ENCODE assay signal across 9 mouse cellular contexts in the genomic region with DNA sequence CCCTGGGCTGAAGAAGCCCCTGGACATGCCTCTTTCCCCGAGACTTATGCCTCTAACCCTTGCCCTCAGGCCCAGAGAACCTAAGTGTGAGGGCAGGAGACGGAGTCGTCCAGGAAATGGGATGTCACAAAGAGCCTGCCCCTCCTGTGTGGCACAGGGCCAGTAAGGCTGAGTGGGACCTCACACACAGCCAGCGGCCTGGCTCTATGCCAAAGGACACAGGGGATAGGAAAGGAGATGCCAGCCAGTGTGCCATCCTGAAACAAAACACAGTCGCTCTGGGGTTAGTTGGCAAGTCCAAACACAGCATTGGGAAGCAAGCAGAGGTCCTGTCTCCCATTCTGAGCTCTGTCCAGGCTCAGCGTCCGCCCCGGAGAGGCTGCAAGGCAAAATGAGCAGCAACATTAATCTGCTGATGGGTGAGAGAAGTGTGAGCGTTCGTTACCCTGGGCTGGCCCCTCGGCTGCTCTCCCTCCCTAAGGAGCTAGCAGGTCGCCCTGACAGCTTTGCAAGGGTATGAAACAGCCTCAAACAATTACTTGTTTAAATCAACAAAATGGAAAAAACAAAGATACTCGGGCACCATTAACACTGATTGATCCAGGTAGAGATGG.
DNase-seq lines count a peak whose midpoint lies in the region; ATAC-seq and TF ChIP-seq lines count a peak whose summit lies in the region.
"Had no signal": no experiment of that assay in that cellular context is flagged by ENCODE, and none has a peak within 500 bp of the region (broad histone marks: within the 10 kb centered on the region; RNA-seq: fewer than 3 reads in every experiment).

No protein-coding gene starts in this region.

- no peak overlapping the region for H3K4me2 ChIP-seq in forebrain, embryonic 14.5 days (ENCODE audit: low read length)
- no peak overlapping the region for H3K4me2 ChIP-seq in neural tube, embryonic 14.5 days (ENCODE audit: low read depth, low read length)

- no peaks in the 10 kb centered on the region for H3K4me1 ChIP-seq in lung, adult 2 months (ENCODE audit: control insufficient read depth, insufficient read depth, low read length)
- H3K4me1 ChIP-seq in forebrain, embryonic 14.5 days (ENCODE audit: control insufficient read depth, insufficient read depth, low read length), result 0 out of 2 replicates have a peak, but pooled peaks cover 2% of the 10 kb centered on the region
- peaks cover 7% of the 10 kb centered on the region; the same call in 1 of the 2 replicates for H3K4me1 ChIP-seq in neural tube, embryonic 14.5 days (ENCODE audit: control insufficient read depth, insufficient read depth, low read length)

- peaks cover 8% of the 10 kb centered on the region; the same call in 1 of the 2 replicates for H3K36me3 ChIP-seq in forebrain, embryonic 14.5 days (ENCODE audit: control insufficient read depth, insufficient read depth, low read length)
- H3K36me3 ChIP-seq in neural tube, embryonic 14.5 days (ENCODE audit: control insufficient read depth, insufficient read depth, low read length), result no peaks in the 10 kb centered on the region

- H3K4me3 ChIP-seq in lung, adult 2 months (replicated peaks; ENCODE audit: extremely low read depth, low read depth, low read length), result no peak overlapping the region
- H3K4me3 ChIP-seq in forebrain, embryonic 14.5 days (ENCODE audit: low read depth, low read length), result no peak overlapping the region
- H3K4me3 ChIP-seq in neural tube, embryonic 14.5 days (ENCODE audit: low read depth, low read length), result no peak overlapping the region

- no peak overlapping the region for H3K27ac ChIP-seq in forebrain, embryonic 14.5 days (ENCODE audit: low read depth, low read length)
- no peak overlapping the region for H3K27ac ChIP-seq in neural tube, embryonic 14.5 days (ENCODE audit: low read depth, low read length)

- TF ChIP-seq CTCF in lung, adult 2 months (IDR thresholded peaks at IDR 0.05; ENCODE audit: insufficient read depth, low read length), result no peak

- TF ChIP-seq POLR2A in lung, adult 2 months (IDR thresholded peaks at IDR 0.05; ENCODE audit: borderline replicate concordance, extremely low read depth, low read depth, low read length), result no peak

- peak; percentile 62 to 73 for DNase-seq in cerebellum, postnatal 14 days
- no peak for DNase-seq in cerebellum, adult 9-10 months
- DNase-seq in lung, postnatal 36 days, result peak; percentile 17
- DNase-seq in lung, adult 2 months, result no peak
- DNase-seq in forebrain, embryonic 14.5 days (ENCODE audit: low spot score), result peak; percentile 44
- no peak for DNase-seq in B cell, adult 2 months
- no peak for DNase-seq in gastrocnemius, adult 18-20 months (ENCODE audit: low spot score)
- DNase-seq: heart, postnatal 36 days had no signal

- ATAC-seq in forebrain, embryonic 14.5 days, result peak; percentile 52
- ATAC-seq in neural tube, embryonic 14.5 days (ENCODE audit: low read depth), result peak; percentile 68; the same call in 1 of the 2 replicates

- H3K9ac ChIP-seq in forebrain, embryonic 14.5 days (ENCODE audit: low read length), result no peak overlapping the region
- no peak overlapping the region for H3K9ac ChIP-seq in neural tube, embryonic 14.5 days (replicated peaks; ENCODE audit: low read depth, low read length)

- WGBS in lung, adult 2 months, result 45% methylated on average over 13 of the region's 13 CpGs
- WGBS in forebrain, embryonic 14.5 days, result 35% methylated on average over 13 of the region's 13 CpGs
- 55% methylated on average over 13 of the region's 13 CpGs for WGBS in neural tube, embryonic 14.5 days

- H3K27me3 ChIP-seq in forebrain, embryonic 14.5 days (replicated peaks; ENCODE audit: control insufficient read depth, insufficient read depth, low read length), result no peaks in the 10 kb centered on the region
- no peaks in the 10 kb centered on the region for H3K27me3 ChIP-seq in neural tube, embryonic 14.5 days (ENCODE audit: control insufficient read depth, insufficient read depth, low read length)

- H3K9me3 ChIP-seq in forebrain, embryonic 14.5 days (replicated peaks; ENCODE audit: control insufficient read depth, low read length), result no peaks in the 10 kb centered on the region
- H3K9me3 ChIP-seq in neural tube, embryonic 14.5 days (ENCODE audit: control insufficient read depth, low read length), result no peaks in the 10 kb centered on the region

Comparison
In these comparisons a context has a peak if more than half of its experiments do, and no peak if none do; other contexts are left out.
1. DNase-seq: peak in cerebellum, postnatal 14 days (2 of 2), lung, postnatal 36 days (single experiment) and forebrain, embryonic 14.5 days (single experiment); none in cerebellum, adult 9-10 months (single experiment), lung, adult 2 months (single experiment), B cell, adult 2 months (0 of 2) and gastrocnemius, adult 18-20 months (single experiment).